Mouse (Mus musculus) spleen, postnatal 4 days (tissue): ENCODE data around the gene Exoc3l.
A peak's percentile ranks its signal among the peaks of the same experiment; 100 is the strongest.

Experiments
- DNase-seq, 2 experiments: peaks; one replicate each; pipeline ENCODE4 v3.0.0; 2022; ENCODE audit warnings: low spot score in 2 of 2

Exoc3l gene

DNA sequence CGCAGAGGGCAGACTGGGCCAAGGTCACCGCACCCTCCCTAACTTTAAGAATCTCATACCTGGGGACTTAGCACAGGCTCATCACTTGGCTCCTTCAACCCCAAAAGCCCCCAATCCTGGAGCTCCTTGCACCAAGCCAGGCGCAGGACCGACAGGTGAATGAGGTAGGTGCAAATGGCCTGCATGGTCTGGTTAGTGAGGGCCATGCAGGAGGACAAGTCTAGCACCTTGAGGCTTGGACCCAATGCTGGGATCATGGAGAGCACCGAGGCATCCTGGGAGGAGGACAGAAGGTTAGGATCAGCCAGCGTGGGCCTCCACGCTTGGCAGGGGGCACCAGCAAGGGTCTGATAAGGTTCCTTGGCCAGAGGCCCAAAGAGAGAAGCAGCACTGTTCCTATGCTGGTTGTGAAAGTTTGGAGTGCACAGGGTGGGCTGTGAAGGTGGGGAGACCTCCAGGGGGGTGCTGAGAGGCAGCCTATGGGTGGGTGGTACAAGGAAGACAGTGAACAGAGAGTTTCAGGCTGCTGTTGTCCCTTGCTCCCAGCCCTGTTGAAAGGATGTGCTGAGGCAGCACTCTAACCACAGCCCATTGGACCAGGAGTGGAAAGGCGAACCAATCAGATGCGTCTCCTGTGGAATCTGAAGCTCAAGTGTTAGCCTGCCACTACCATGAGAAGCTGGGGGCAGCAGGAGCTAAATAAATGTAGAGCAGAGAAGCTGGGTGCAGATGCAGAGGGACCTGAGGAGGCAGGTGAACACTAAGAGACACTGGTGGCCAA, 17.9 kb upstream of the Exoc3l start:
- DNase-seq: no peak

GRCm38 (mm10) chr8:105312891-105313481, 17.1 kb upstream of the Exoc3l start:
- DNase-seq: peak in 1 of 2 experiments; percentile 51

DNA sequence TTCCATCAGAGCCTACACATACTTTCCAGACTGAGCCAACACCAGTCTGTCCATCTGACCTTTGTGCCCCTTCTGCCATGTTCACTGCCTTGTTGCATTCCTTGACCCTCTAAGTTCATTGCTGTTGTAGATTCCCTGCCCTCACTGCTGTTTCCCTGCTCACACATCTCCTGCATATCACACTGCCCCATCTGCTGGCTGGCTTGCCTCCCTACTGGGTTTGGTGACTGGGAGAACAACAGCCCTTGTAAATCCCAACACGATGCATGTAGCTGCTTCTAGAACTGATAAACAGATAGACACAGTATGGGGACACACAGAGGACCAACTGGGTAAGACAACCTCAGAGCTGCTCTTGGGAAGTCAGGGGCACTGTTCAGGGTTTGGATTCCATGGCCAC, 15.8 kb upstream of the Exoc3l start:
- no peak for DNase-seq

- no peak for DNase-seq
Measured at GRCm38 (mm10) chr8:105310118-105310517, 14.2 kb upstream of the Exoc3l start.

DNA sequence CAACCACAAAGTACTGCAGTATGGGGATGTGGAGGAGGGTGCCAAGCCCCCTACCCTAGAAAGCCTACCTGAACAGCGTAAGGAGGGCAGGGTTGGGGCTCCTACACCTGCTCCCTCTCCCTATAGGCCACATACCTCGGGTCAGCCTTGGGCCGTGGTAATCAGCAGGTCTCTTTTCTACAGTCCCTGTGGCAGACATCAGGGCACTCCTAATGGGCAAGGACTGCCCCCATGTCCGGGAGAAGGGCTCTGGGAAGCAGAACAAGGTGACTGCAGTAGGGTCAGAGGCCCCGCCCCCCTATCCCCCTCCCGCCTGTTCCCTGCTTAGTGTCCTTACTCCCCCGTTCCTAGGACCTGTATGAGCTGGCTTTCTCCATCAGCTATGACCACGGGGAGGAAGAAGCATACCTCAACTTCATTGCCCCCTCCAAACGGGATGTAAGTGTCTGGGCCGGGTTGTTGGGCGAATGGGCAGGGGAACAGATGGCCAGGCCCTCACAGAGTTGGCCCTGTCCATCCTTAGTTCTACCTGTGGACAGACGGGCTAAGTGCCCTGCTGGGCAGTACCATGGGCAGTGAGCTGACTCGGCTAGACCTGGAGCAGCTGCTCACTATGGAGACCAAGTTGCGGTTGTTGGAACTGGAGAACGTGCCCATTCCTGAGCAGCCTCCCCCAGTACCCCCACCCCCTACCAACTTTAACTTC, 13.4 kb upstream of the Exoc3l start:
- no peak for DNase-seq

DNA sequence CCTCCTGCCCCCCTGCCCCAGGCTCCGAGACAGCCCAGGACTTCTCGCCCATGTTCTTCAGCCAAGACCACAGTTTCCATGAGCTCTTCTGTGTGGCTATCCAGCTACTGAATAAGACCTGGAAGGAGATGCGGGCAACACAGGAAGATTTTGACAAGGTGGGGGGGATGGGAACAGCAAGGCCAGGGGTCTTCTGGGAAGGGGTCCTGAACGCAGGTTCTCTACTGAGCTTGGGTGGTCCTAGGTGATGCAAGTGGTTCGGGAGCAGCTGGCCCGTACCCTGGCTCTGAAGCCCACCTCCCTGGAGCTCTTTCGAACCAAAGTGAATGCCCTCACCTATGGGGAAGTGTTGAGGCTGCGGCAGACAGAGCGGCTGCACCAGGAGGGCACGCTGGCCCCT, 12.5 kb upstream of the Exoc3l start:
- no peak for DNase-seq

GRCm38 (mm10) chr8:105307670-105308069, 11.8 kb upstream of the Exoc3l start:
- DNase-seq: no peak

DNA sequence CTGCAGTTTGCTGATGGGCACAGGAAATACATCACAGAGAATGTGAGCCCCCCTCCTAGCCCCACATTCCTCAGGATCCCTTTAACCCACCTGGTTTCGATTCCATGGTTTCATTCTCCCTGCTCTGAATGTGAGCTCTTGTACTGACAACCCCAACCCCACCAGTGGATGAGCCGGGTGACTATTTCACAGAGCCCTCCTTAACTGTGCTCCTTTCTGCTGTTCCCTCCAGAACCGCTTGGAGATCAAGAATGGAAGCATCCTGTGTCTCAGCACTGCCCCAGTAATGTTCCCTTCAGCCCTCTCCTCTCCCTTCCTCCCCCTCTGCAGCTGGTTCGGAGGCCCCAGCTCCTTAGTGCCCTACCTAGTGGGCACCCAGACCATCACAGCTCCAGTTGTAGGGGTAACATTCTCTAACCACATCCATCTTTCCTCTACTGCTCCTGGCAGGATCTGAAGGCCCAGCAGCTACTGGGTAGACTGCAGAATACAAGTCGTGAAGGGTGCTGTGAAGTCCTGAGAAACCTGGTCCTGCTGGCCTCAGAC, 10.3 kb upstream of the Exoc3l start:
- no peak for DNase-seq

GRCm38 (mm10) chr8:105305211-105306145, 9.6 kb upstream of the Exoc3l start, which contains the start of gene Elmo3:
Gene Elmo3 (plus strand): TSS chr8:105305601.
- DNase-seq: peak; percentile 64 to 79

- DNase-seq: no peak
Measured at GRCm38 (mm10) chr8:105304325-105305210, 8.7 kb upstream of the Exoc3l start.

DNA sequence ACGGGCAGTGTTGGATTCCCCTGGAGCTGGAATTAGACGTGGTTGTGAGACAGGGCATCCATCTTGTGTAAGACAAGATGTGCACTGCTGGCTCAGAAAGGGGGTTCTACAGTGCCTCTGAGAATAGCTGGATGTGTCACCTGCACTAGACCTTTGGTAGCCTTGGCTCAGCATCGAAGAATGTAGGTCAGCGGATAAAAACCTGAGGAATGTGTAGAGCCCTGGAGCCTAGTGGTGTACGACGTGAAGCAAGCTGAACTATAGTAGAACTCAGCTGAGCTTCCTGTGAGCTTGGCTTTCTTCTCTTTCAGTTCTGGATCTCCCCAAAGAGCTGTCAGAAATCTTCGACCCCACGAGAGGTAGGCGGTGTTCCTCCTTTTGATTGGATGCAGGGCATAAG, 8.0 kb upstream of the Exoc3l start:
- DNase-seq: no peak

GRCm38 (mm10) chr8:105303396-105303795, 7.5 kb upstream of the Exoc3l start:
- no peak for DNase-seq

DNA sequence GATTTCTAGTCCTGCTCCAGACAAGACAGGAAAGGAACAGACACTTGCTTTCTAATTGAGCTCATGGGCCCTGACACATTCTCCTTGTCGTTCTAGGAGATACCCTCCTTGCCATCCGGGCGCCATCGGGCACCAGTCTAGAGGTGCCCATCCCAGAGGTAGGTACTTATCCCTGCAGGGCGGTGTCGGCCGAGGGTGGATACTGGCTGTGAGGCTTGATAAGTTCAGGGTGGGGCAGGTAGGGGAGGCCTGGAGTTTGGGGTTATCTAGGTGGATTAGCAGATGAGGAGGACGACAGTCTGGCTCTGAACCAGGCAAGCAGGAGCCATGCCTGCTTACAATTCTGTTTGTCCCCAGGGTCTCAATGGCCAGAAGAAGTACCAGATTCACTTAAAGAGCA, 4.1 kb upstream of the Exoc3l start:
- DNase-seq: peak; percentile 88 to 90

GRCm38 (mm10) chr8:105298351-105299252, 2.7 kb upstream of the Exoc3l start:
- DNase-seq: peak; percentile 39 to 72

DNA sequence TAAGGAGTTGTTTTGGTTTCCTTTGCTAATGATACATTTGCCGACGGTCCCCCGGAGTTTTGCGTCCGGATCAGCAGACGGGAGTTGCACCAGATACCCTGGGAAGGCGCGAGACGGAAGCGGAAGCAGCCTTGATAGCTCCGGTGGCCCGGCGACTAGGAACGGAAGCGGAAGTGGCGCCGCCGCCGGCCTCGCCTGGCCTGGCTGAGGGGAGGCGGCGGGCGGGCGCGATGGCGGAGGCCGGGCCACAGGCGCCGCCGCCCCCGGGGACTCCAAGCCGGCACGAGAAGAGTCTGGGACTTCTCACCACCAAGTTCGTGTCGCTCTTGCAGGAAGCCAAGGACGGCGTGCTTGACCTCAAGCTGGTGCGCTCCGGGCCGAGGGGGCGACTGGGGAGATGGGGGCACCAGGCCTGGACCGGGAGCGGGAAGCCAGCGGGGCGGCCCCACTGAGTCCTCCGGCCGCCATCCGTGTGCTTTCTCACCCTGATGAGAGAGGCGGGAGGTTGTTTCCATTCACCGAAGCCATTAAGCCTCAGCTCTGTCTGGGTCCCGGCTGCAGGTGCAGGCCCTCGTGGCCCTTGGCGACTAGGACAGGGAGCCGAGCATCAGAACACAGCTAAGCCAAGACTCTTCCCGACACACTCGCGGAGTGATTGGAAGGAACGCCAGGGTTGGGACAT, 1.8 kb upstream of the Exoc3l start, which contains the start of gene E2f4:
Gene E2f4, plus strand, starts transcription at position 153 of the 682 bp plus-strand sequence.
- DNase-seq: peak; percentile 92 to 96

GRCm38 (mm10) chr8:105295256-105295655, 645 bp downstream of the Exoc3l start:
- peak in 1 of 2 experiments; percentile 11 for DNase-seq

DNA sequence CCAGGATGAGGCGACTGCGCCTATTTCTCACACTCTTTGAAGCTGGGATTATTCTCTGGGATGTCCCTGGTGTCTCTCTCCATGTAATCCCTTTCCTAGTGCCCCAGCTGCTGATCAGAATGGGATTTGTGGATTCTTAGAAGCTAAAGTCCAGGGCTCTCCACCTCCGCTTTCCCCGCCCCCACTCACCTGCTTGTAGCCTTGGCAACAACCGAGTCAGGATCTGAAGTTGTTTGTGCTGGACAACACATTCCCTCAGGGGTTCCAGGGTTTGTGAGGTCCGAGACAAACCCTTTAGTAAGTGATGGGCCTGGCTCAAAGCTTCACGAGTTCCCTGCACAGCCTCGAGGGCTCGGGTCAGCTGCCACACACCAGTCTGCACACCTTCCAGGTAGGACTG, 1.1 kb downstream of the Exoc3l start:
- DNase-seq: no peak

GRCm38 (mm10) chr8:105293405-105293804, 2.5 kb downstream of the Exoc3l start:
- DNase-seq: peak in 1 of 2 experiments; percentile 19

- DNase-seq: no peak
Measured at GRCm38 (mm10) chr8:105292471-105292870, 3.4 kb downstream of the Exoc3l start.
